Mouse (Mus musculus) right cerebral cortex, postnatal 25 days (tissue): ENCODE results near the gene Ramp2.

Source experiments
- DNase-seq: peaks from one replicate; pipeline ENCODE4 v3.0.0; 2022

The Ramp2 gene

GRCm38 (mm10) chr11:101245855-101246701 lies at the start of gene Ramp2:
Gene Ramp2, plus strand, starts transcription at chr11:101246028.
- DNase-seq: peak; percentile 63

- DNase-seq: no peak
These were observed 49.7 kb upstream of the Ramp2 start for GRCm38 (mm10) chr11:101196175-101196574.

DNA sequence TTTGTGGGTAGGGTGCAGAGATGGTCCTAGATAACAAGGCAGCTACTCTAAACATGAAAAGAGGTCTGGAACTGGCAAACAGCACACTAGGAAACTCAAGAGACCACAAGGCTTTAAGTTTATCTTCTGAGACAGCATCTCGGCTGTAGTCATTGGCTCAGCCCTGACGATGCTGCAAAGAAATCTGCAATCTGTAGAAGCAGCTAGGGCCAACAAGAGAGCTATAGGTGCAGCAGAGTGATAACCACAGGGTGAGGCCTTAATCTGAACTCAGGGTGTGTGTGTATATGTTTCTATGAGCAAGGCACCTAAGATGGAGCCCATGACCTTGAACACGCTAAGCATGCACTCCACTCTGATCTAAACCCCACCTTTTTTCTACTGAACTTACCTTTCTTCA lies 46.3 kb upstream of the Ramp2 start:
- no peak for DNase-seq

GRCm38 (mm10) chr11:101200986-101201385 lies 44.8 kb upstream of the Ramp2 start:
- no peak for DNase-seq

GRCm38 (mm10) chr11:101211970-101212369 lies 33.9 kb upstream of the Ramp2 start:
- DNase-seq: no peak

DNA sequence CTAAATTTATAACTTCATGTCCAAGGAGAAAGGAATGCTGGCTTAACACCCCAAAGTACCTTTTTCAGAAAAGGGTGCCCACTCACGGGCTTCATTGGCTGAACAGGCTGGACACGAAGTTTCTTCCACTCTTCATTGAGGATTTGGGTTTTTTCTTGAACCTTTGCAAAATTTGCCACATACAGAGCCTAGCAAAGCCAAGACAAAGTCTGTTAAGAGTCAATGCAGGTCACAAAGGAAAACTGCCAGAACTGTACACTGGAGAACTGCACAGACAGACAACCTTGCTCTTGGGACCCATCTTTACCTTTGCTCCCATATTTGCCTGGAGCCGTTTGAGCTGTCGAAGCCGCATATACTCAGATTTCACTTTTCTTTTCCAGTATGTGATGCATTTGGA lies 28.9 kb upstream of the Ramp2 start:
- no peak for DNase-seq

- no peak for DNase-seq
These were observed 27.3 kb upstream of the Ramp2 start for GRCm38 (mm10) chr11:101218436-101219055.

GRCm38 (mm10) chr11:101220853-101221252 lies 25.0 kb upstream of the Ramp2 start:
- no peak for DNase-seq

DNA sequence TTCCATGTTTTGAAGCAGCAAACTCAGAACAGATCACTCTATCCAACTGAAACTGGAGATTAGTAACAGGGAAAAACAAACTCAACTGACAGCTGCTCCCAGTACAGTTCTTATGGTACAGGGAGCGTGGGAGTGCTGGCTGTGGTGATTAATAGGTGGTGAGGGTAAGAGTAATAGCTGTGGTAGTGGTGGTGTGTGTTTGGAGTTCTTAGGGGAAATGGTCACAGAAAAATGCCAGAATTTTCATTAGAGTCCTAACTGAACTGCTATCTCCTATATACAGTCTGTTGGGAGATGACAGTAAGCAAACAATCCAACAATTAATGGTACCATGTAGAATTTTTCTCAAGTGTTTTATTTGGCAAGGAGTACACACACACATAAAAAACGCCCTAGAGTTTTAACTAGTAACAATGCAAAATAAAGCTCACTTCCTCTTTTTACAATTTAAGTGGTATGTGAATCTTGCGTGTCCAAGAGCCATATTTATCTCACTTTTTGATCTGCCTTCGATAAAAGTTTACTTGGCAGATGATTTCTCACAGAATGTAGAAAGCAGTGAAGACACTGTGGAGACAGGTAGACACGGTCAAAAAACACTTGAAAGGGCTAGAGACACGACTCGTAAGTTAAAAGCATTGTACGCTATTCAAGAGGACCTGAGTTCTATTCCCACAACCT lies 24.4 kb upstream of the Ramp2 start:
- DNase-seq: no peak

- no peak for DNase-seq
These were observed 21.5 kb upstream of the Ramp2 start for GRCm38 (mm10) chr11:101224337-101224736.

DNA sequence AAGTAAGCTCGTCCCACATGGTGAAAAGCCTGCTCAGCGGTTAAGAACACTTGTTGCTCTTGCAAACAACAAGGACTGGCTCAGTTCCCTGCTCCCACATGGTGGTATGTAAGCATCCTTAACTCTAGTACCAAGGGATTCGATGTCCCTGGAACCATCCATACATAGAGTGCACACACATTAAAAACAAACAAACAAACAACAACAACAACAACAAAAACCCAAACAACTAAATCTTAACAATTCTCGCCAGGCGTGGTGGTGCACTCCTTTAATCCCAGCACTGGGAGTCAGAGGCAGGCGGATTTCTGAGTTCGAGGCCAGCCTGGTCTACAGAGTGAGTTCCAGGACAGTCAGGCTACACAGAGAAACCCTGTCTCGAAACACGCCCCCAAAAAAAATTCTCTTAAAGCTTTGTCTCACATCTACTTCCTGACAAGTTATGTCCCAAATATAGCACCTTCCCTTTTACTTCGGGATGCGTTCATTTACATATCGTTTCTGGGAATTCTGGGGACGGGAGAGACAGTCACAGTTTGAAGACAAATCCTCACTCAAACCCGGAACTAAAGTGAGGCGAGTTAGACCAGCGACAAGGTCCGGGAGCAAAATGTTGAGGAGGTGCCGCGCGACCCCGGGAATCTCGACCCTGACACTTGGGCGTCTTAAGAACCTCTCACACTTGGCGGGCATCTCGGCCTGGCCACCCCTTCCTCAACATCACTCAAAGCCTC lies 20.3 kb upstream of the Ramp2 start:
- DNase-seq: no peak

- peak; percentile 91 for DNase-seq
These were observed 19.6 kb upstream of the Ramp2 start, which contains the start of gene Ezh1 for GRCm38 (mm10) chr11:101226065-101226701. Gene Ezh1, minus strand, starts transcription at chr11:101226463.

- no peak for DNase-seq
These were observed 16.4 kb upstream of the Ramp2 start for GRCm38 (mm10) chr11:101229361-101229900.

DNA sequence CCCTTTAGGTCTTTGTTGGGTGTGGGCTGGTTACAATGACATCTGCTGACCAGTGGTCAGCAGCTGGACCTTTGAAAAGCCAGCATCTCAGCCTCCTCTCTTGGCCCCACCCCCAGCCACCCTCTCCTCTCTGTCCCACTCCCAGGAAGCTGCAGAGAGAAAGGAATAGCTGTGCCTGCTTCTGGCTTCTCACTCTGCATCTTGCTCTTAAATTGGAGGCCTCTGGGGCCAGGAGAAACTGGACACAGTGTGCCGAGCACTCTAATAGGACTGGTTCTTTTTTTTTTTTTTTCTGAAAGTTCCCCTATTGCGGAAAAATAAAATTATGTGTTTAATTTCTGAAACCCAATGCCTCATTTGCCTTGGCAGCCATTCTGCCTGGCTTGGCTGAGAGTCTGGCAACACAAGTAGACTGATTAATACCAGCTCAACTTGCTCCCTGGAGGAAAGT lies 15.7 kb upstream of the Ramp2 start:
- DNase-seq: no peak

DNA sequence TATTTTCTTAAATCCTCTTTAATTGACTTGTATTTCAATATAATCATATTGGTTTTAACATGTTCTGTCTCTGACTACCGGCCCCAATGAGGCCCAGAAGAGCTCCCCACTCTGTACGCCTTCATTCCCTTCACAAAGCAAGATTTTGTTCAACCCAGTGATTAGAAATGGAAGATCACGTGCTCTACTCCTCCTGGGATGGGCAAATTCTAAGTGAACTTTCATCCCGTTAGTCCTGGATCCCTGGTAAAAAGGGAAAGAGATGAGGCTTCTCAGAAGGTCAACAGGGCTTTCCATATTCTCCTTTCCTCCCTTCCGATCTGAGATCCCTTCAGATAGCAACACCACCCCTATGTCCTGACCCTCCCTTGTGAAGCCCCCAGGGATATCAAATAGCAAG lies 15.3 kb upstream of the Ramp2 start:
- DNase-seq: no peak

- peak; percentile 36 for DNase-seq
These were observed 14.6 kb upstream of the Ramp2 start for GRCm38 (mm10) chr11:101230991-101231871.

DNA sequence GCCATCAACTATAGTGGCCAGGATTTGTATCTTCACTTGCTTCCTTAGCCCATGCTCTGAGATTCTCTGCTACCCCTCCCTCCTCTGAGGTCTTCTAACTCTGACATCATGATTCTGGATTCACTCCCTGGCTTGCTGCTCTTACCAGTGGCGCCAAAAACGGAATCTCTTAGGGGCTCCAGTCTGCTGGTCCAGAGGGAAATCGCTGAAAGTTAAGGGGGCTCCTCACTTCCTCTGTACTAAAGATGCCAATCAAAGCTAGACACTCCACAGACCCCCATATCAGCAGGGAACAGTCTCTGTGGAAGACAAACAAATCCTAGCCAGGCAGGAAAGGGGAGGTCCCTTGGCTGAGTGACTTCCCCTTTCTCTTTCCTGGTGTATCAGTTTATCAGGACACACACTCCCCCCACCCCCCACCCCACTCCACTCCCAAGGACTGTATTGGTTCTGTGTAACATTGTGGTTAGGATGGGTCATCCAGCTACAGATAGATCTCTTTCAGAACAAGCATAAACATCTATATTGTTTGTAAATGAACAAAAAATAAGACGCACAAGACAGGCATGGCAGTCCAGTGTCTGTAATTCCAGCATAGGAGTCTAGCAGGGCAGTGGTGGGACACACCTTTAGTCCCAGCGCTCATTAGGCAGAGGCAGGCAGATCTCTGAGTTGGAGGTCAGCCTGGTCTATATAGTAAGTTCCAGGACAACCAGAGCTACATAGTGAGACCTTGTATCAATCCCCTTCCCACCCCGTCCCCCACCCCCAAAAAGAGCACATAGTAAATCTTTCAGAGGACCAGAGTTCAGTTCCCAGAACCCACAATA lies 13.6 kb upstream of the Ramp2 start:
- no peak for DNase-seq

GRCm38 (mm10) chr11:101233240-101233639 lies 12.6 kb upstream of the Ramp2 start:
- DNase-seq: no peak

- DNase-seq: no peak
These were observed 11.7 kb upstream of the Ramp2 start for GRCm38 (mm10) chr11:101234124-101234523.

- DNase-seq: no peak
These were observed 10.4 kb upstream of the Ramp2 start for GRCm38 (mm10) chr11:101235429-101235828.
